Mouse (Mus musculus) stomach, postnatal 0 days (tissue): Measurements from ENCODE around the gene Vps45.

ENCODE experiments used
- CTCF ChIP-seq: IDR thresholded peaks from 2 replicates; pipeline ENCODE4 v1.5.1; 2016; ENCODE audit warnings: antibody characterized with exemption, low read depth, mild to moderate bottlenecking, moderate library complexity
- EP300 ChIP-seq: optimal IDR thresholded peaks from 2 replicates; pipeline ENCODE3; 2016; ENCODE audit warnings: antibody characterized with exemption

DNA sequence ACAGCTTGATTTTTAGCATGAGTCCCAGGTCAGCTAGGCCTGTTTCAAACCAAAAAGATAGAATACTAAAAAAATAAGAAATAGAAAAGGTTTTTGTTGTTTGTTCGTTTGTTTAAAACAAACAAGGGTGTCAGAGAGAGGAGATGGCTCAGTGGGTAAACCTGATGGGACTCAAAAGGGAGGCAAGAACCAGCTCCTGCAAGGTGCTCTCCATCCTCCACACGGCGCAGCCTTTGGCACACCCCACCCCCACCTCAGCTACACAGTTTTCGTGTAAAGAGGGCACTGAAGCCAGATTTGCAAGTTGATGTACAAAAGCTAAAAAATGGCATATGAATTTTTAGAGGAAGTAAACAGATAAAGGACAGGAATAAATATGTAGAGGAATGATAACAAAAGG, 2.2 kb downstream of the Vps45 start:
- TF ChIP-seq CTCF (no peak), EP300 (no peak)
